Mouse (Mus musculus) gastrocnemius, postnatal 4 days (tissue): ENCODE measurements at regions not wholly inside any gene's neighbourhood (a gene's known extent, or its start where the extent isn't known, plus 50 kb on each side); places are given as distances from the start of the nearest gene placed in this dataset.

Experiments used
- DNase-seq, 2 experiments: peaks; one replicate each; pipeline ENCODE4 v3.0.0; 2021 to 2022; ENCODE audit warnings: low spot score in 2 of 2, mixed read lengths in 2 of 2

DNA sequence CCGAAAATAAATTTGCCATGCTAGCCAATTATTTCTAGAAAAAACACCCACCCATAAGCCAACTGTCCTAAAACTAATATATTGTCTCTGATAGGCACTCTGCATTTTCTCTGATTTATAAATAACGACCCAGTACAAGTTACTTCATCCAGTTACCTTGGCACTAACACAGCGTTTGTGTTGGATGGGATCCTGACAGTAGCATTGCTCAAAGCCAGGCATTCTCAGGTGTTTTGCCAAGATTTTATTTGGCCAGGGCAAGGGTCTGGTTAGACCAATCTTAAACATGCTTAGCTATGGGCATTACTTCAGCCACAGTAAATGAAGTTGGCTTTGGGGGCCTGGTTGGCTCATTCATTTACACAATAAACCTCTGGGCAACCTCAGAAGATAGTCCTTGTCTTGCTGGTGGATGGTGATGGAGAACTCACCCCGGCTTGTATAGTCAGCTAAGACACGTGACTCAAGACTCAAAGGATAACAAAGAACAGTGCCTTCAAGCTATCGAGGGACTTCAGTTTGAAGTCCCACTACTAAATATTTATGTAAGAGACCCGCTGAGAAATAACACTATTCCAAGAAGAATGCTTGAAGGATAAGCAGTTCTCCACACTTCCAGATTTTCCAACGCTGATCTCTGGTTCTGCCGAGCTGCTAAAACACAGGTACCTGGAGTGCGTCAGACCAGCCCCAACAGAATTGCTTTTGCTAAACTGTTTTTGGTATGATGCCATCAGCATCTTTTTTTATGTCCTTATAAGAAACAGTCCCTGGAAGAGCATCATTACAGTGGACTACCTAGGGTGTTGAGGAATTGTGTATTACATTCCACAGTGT lies 125.0 kb upstream of the Pkdcc start:
- DNase-seq, result no peak

- no peak for DNase-seq
Measured at GRCm38 (mm10) chr17:83093862-83094261, 121.2 kb upstream of the Pkdcc start.

DNA sequence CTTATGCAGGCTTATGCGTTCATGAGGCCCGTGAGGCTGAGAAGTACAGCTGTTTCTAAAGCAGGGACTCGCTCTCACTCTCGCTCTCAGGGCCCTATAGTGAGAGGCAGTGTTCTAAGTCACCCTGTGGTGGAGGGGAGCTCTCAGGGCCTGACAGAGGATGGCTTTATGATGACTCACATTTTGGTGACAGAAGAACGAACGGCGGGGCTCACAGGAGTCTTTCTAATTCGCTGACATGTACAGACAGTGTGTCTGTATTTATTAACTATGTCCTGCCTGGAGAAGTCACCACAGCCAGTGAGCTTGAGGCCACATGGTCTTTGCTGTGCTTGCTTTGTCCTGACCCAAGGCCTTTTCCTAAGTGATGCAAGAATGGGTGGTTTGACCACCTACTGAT lies 118.6 kb upstream of the Pkdcc start:
- no peak for DNase-seq

DNA sequence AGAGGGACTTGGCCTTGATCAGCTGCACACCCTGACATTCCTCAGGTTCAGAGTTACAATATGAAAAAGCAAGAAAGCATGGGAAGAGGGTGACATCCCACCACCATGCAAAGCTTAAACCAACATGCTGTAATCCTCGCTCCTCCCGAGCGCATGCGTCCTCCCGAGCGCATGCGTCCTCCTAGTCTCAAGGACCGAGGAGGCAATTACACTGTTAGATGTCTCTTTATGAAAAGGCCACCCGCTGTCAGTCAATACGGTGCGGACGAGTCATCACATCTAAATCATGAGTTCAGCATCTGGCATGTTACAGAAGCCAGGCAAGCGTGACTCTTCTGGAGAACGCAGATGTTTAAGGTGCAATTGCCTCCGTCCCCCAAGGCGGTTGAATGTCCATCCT lies 117.1 kb upstream of the Pkdcc start:
- DNase-seq, result no peak

DNA sequence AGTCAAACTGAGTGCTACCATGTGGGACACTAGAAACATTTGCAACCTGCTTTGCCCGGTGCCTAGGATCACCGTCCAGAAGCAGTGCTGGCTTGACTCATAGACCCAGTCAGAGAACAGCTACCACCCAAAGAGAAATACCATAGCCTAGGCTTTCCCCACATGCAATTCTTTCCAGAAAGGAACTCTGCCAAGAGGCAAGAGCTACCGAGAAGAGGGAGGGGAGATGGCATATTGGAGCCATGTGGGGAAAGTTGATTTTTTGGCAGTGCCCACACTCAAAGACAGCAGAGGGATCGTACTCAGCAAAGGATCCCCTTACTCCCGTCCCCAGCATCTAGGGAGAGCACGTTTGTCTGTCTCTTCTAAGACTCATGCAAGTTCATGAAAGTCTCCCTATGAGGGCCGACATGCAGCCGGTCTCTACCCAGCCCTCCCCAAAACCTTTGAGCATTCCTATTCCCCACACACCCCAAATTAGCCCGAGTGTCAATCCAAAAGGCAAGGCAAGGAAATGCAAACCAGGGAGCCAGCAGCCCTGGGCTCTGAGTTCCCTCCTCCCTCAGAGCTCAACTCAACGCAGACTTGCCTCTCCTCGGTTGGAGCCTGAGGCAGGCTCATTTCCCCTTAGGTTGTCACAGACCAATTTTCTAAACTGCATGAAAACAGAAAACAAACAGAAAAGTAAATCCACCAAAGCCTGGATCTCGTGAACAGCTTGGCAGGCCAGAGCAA lies 116.2 kb upstream of the Pkdcc start:
- DNase-seq, result no peak

GRCm38 (mm10) chr17:83101035-83101434 lies 114.1 kb upstream of the Pkdcc start:
- DNase-seq, result no peak

DNA sequence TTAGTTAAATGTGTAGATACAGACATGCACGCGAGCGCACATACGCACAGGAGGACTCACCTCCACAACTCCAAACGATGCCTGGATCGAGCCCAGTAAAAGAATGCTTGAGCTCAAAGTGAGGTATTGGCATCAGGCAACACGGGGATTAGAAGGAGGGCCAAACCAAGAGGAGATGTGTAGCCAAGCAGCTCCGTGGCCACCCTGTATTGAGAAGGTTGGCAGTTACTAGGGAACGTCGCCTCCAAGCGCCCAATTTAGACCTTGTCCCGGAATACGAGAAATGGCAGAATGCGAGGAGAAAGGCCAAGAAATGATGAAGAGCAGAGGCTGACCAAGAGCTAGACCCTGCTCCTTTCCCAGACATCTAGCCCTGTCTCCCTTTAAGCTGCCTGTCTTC lies 113.3 kb upstream of the Pkdcc start:
- DNase-seq, result no peak

DNA sequence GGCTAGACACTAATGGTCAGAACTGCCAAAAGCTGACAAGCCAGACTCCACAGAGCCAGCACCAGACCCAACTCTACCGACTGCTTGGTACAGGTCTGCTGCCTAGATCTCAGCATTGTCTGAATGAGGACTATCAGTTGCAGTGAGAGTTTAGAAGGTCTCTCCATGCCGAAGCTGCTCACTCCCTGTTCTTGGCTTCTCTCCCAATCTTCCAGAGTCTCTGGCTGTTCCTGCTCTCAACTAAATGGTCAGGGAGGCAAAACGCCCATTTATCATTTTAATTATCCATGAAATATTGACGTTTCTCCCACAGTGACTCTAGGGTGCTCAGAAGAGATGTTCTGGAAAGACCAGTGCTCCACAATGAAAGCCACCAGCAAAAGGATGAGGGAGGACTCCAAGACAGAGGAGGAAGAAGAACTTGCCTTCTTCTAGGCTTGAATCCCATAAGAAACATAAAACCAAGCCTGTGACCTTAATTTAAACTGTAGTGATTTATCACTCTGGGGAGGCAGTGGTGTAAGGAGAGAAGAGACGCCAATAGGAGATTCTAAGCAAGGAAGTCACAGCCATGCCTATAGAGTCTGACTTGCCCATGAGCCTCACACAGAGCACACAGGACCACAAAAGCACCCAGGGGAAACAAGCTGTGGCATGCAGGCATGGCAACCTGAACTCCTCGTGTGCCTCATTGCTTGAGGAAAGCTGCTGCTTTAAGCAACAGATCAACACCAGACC lies 112.2 kb upstream of the Pkdcc start:
- no peak for DNase-seq

- no peak for DNase-seq
Measured at GRCm38 (mm10) chr17:83108151-83108550, 106.9 kb upstream of the Pkdcc start.

DNA sequence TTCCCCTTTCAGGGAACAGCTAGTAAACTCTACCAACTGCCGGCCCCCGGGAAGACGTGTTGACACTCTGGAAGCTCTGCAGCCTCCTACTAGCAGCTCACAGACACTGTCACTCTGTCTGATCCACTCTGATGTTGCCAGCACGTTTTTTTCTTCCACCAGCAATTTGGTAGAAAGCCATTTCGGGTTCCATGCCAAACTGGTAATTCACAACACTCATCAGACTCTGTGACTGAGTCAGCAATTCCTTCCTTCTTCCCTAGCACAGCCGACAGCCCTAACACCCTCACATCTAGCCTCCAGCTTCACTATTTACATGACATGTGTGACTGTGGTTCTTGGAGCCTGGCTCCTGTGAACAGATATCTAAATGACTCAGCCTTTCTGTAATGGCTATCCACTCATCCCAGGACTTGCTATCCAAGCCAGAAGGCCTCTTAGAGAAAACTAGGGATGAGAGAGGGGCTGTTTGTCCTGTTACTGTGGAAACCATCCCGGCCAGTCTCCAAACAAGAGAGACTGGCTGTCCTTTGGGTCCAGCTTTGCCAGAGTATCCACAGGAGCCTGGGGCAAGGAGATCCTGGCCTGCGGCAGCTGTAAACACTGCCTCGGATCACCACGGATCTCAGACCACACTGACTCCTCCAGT lies 105.2 kb upstream of the Pkdcc start:
- peak in 1 of 2 experiments; percentile 44 for DNase-seq

GRCm38 (mm10) chr17:83110556-83110955 lies 104.5 kb upstream of the Pkdcc start:
- no peak for DNase-seq

- no peak for DNase-seq
Measured at GRCm38 (mm10) chr17:83115146-83115545, 99.9 kb upstream of the Pkdcc start.

DNA sequence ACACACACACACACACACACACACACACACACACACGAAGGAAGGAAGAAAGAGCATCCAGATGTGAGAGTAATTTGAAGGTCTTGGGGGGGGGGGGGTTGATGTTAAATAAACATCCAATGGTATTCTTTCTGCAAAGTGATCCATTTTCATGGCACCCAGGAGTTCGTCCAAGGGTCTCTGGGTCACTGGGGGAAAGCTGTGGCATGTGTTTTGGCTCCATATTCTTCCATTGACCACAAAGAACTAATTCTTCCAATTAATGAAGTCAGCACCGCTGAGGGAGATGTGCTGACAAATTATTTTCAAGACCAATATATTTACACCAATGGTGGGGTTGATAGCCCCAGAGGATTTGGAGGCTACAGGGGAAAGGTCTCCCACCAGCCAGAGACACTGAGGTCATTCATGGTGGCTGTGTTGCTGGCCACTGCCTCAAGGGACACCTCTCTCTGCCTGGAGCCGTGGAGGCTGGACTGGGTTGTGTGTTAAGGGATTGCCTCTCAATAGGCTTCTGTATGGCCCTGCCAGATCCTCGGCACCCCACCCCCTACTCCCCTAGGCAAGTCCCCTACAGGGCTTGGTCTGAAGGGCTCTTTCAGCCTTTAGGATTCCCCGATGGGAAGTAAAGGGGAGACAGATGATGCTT lies 99.1 kb upstream of the Pkdcc start:
- peak in 1 of 2 experiments; percentile 20 for DNase-seq

GRCm38 (mm10) chr17:83120665-83121232 lies 94.3 kb upstream of the Pkdcc start:
- DNase-seq, result no peak

DNA sequence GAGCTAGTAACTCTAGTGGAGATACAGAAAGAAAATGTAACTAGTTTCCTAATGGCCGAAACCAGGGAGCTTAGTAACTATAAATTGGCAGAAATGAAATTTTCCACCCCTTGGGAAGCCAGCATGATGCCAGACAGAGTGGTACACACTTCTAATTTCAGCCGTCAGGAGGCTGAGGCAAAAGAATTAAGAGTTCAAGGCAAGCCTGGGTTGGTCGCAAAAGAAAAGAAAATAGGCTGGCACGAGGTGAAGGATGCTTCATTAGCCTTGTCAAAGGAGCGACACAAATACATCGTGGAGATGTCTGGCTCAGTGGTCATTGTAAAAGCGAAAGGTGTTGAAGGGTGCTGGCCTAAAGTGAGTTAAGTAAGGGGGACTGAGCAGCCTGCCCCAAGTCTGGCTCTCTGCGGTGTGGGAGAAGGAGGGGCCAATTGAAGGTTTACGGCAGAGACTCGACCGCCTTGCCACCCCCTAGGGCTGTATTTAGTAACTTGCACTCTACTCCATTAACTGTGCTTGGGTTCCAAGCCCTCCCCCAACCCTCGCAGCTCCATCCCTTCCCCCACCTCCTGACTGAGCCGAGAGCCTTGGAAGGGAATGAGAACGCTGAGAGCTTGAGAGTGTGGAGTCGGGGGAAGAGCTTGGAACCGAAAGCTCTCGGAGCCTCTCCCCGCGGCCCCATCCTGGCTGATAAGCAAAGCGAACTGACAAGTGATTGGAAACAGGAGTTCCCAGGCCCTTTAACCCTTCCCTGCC lies 92.4 kb upstream of the Pkdcc start:
- DNase-seq, result peak in 1 of 2 experiments; percentile 52

GRCm38 (mm10) chr17:83125057-83125456 lies 90.0 kb upstream of the Pkdcc start:
- no peak for DNase-seq

DNA sequence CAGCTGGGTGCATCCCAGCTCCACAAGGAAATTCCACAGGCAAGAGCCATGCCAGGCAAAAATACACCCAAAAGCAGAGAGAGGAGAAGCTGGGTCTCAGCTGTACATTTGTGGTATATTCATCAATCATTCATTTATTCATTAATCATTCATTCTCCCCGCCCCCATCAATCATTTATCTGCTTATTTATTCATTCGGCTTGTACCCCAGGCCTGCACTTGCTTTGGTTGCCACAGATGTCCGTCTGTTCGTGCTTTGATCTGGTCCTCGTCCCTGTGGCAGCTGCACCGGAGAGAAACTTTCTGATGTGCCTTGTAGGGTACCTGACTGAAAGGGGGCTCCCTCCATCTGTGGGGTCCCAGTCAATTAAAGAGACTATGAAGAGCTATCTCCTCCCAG lies 87.2 kb upstream of the Pkdcc start:
- no peak for DNase-seq

DNA sequence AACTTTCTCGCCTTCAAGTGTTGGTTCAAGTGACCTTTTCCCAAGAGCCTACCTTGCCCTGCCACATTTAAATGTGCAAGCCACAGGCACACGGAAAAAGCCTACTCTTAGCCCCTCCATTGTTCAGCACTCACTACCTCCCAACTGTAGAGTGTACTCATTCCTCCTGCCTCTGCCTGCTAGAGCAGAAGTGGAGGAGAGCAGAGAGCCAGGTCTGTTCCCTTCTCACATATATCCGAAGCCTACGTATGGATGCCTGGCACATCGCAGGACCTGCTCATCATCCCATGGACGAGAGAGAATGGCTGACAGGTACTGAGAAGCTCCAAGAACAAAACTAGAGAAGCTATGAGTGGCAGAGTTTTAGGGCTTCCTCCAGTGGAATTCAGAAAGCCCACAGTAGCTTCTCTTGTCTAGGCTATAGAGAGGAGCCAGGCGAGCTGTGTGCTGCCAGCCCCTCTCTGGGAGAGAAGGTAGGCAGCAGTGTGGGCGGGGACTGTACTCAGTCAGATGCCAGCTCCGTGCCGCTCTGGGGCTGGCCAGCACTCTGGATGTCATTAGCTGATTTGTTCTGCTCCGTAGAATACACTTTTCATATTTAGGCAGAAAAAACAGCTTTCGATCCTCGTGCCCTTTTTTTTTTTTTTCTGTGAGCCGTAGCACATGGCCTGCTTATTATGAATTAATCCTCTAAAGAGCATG lies 86.1 kb upstream of the Pkdcc start:
- DNase-seq, result no peak

DNA sequence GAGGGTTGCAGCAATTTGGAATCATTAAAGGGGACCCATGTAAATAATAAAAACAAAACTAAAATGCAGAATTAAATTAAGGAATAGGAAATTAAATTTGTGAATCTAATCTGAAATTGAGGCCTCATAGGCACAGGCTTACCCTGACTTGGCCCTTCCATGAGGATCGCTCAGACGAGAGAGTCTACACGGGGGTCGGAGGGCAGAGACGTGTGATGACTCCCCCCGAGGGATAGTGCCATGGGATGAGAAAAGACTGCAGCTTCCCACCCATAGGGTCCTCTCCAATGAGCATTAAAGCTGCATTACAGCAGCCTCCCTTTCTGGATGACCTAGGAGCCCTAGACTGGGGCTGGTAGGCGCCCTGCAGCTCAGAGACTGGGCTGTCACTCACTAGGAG lies 85.4 kb upstream of the Pkdcc start:
- DNase-seq, result no peak
